Mouse (Mus musculus) CD4-positive, CD25-positive, alpha-beta regulatory T cell (primary cell): ENCODE measurements around the gene Pnrc1. TPM values are rescaled to one million over a fixed set of nuclear protein-coding genes. Genes with fewer than 3 reads are reported as not detected.

Experiments used
- polyA plus RNA-seq: library from polyadenylated mRNA; unstranded; fragments of 100-300 nt; shearing (Covaris generic); gene quantifications from one replicate; pipeline ENCODE4 v1.2.1, GENCODE M21; 2017

Gene Pnrc1
- 569 TPM for polyA plus RNA-seq

DNA sequence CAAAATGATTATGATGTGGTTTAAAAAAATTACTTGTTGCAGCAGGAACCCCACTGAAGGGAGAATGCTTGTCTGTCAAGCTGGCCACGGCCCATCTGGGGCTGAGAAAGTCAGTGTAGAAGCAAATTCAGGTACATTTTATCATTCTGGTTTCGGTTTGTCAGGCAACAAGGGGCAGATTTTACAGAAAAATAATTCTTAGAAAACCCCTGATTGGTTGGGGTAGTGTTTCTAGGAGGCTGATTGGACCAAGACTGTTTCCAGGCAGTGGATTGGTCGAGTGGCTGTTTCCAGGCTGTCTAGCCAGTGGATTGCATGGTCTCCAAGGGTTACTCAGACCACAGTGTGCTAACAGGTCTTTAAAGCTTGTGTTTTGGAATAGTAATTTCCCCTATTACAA is at the start of gene Pnrc1:
Pnrc1 (minus strand) TSS at position 162 of the 400 bp plus-strand sequence.

DNA sequence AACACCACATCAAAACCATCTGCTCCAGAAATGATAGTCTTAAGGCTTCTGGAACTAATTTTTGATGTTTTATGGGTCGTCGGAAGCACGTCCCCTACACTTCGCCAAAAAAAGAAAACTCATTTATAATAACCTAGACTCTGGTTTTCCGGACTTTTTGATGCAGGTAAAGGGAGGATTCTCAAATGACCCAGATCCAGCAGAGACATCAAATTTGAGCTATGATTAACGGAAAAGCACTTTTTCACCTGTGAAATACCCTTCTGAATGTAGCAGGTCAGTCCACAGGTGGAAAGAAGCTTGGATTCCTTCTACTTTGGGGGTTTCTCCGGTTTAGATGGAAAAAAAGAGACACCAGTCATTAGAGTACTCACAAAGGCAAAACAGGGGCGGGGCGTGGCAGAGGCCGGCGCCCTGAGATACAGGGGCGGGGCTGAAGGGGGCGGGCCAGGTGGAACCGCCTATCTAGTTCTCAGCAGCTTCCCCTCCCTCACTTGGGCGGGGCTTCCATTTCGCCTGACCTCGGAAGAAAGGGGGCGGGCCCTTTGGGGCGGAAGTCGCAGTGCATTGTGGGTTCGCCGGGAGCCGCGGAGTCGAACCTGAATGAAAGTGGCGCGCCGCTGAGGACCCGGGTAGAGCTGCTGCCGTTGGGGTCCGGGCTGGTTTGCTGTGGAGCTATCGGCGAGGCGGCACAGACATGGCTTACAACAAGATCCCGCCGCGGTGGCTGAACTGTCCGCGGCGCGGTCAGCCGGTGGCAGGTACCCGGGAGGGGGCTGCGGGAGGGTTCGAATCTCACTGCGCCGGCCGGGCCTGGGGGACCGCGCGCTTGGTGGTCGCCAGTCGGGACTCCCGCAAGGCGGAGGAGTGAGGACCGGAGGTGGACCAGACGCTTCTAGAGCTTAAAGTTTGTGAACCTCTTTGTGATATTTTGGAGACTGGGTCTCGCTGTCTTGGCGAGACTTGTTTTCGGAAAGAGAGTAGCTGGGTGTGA is 20.1 kb upstream of the Pnrc1 start, which contains the start of gene Rngtt:
Rngtt (plus strand) TSS at position 548 of the 994 bp plus-strand sequence.

DNA sequence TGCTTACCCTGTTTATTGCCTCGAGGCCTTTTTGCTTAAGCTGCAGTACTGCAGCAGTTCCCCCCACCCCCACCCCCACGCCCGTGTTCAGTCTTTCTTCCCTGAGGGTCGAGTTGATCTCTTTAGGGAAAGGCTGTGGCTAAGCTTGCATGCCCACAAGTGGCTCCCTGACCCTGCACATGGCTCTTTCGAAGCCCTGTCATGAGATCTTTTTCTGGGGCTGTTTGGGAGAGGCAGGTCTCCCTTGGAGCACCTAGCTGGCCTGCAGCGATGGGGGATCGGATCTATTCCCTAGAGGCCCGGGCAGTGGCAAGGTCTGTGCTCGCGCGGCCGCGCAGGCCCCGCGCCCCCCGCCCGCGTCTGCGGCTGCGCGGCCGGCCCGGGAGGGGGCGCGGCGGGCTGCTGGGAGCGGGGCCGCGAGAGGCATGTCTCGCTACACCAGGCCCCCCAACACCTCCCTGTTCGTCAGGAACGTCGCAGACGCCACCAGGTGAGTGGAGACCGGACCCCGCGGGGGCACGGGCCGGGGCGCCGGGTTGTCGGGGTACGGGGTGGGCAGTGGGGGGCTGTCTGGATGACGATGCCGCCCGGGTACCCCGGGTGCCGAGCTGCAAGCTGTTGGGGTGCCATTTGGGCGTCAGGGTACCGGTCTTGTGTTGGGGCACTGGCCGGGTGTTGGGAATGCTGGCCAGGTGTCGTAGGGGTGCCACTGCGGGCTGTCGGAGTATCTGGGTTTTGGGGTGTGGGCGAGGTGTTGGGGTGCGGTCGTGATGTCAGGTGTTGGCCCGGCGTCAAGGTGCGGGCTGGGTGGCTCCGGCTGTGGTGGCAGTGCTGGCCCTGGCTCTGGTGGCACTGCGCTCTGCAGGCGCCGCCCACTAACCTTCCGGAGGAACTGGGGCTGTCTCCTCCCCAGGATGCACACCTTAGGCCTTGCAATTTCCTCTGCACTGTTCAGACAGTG is 80.8 kb downstream of the Pnrc1 start, which contains the start of gene Srsf12:
Srsf12 (plus strand) TSS at position 111 of the 961 bp plus-strand sequence.

Other genes starting within 250 kb of the Pnrc1 start
- gene Gabrr2, start 227.2 kb downstream of the Pnrc1 start, polyA plus RNA-seq, result 40.1 TPM
- gene Gabrr1, start 157.6 kb downstream of the Pnrc1 start, polyA plus RNA-seq, result not detected
- 0.69 TPM for gene Pm20d2, start 100.4 kb downstream of the Pnrc1 start, polyA plus RNA-seq
- 3.2 TPM for gene Srsf12, start 81.2 kb downstream of the Pnrc1 start, polyA plus RNA-seq
- 56.9 TPM for gene Rngtt, start 20.1 kb upstream of the Pnrc1 start, polyA plus RNA-seq